Mouse (Mus musculus) forebrain, embryonic 12.5 days (tissue): Measurements from ENCODE around the gene Rgl3. TPM values are rescaled to one million over a fixed set of nuclear protein-coding genes. Genes with fewer than 3 reads are reported as not detected.
A peak's percentile ranks its signal among the peaks of the same experiment; 100 is the strongest.

Source experiments
- ATAC-seq: fragments of 200-750 bp; cut with Nextera tagmentation; 2 replicates; pipeline ENCODE4 v1.8.0; 2017; ENCODE audit warnings: moderate TSS enrichment; ENCODE audit not compliant: low FRiP score
- H3K27ac ChIP-seq: fragments of 300-500 bp; sonication (generic); 2 replicates; pipeline ENCODE4 v1.5.1; 2016; ENCODE audit warnings: mild to moderate bottlenecking
- H3K27me3 ChIP-seq: fragments of 300-500 bp; sonication (generic); 2 replicates; pipeline ENCODE4 v1.6.1; 2016; ENCODE audit warnings: mild to moderate bottlenecking
- H3K36me3 ChIP-seq: fragments of 300-500 bp; sonication (generic); replicated peaks from 2 replicates; pipeline ENCODE4 v1.6.1; 2016; ENCODE audit warnings: mild to moderate bottlenecking
- H3K4me1 ChIP-seq: fragments of 300-500 bp; sonication (generic); 2 replicates; pipeline ENCODE4 v1.6.1; 2016
- H3K4me2 ChIP-seq: fragments of 300-500 bp; sonication (generic); 2 replicates; pipeline ENCODE4 v1.6.1; 2016; ENCODE audit warnings: mild to moderate bottlenecking, moderate library complexity
- H3K4me3 ChIP-seq: fragments of 300-500 bp; sonication (generic); replicated peaks from 2 replicates; pipeline ENCODE4 v1.5.1; 2016; ENCODE audit warnings: mild to moderate bottlenecking
- H3K9ac ChIP-seq: fragments of 300-500 bp; sonication (generic); 2 replicates; pipeline ENCODE4 v1.6.1; 2016; ENCODE audit warnings: mild to moderate bottlenecking
- H3K9me3 ChIP-seq: fragments of 300-500 bp; sonication (generic); 2 replicates; pipeline ENCODE4 v1.6.1; 2016
- WGBS: fragments of 180-500 bp; shearing (Covaris S2); methylation state at CpG from one replicate; pipeline ENCODE4 v1.1.7; 2016; 5-methylcytosine and 5-hydroxymethylcytosine counted together
- polyA plus RNA-seq: library from polyadenylated mRNA; unstranded; fragments of >200 nt; fragmentation: Nextera tagmentation; extraction: Ambion mirVana; gene quantifications from 2 replicates; pipeline ENCODE4 v1.2.1, GENCODE M21; 2016

Gene Rgl3
- polyA plus RNA-seq, 1 experiment from 2014 or later: 3.4 TPM

DNA sequence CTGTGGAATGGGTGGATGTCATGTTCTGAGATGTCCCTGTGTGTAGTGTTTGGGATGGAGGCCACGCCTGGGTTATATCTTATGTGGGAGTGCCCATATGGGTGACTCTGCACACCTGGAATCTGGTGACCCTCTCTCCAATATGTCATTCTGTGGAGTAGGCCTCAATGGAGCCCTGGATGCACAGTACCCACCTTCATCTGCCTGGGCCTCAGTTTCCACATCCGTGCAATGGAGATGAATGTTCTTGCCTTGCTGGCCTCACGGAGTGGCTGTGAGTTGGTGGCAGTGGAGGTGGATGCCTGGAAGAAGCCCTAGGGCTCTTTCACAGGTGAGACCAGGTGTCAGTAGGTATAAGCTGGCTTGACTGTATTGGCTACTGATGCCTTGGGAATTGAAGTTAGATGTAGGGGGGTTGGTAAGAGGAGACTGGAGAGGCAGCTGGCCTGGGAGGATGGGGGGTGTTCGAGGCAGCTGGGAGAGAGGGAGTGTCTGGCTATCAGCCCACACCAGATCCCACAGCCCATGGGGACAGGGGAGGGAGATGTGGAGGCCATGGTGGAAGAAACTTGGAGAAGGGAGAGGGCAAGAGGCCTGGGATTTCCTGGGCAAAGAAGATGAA is 50.9 kb downstream of the Rgl3 start:
- 90% methylated on average over 4 of the region's 4 CpGs for WGBS
- Histone ChIP-seq H3K36me3 (peaks cover 14% of the 10 kb centered on the region), H3K9ac (no peak overlapping the region), H3K27me3 (peaks cover 3% of the 10 kb centered on the region; the same call in 1 of the 2 replicates), H3K9me3 (no peaks in the 10 kb centered on the region), H3K4me3 (peak overlapping the region; percentile 68; the same call in 1 of the 2 replicates), H3K27ac (no peak overlapping the region), H3K4me1 (peaks cover 17% of the 10 kb centered on the region), H3K4me2 (peak overlapping the region; percentile 87)
- ATAC-seq: no peak

DNA sequence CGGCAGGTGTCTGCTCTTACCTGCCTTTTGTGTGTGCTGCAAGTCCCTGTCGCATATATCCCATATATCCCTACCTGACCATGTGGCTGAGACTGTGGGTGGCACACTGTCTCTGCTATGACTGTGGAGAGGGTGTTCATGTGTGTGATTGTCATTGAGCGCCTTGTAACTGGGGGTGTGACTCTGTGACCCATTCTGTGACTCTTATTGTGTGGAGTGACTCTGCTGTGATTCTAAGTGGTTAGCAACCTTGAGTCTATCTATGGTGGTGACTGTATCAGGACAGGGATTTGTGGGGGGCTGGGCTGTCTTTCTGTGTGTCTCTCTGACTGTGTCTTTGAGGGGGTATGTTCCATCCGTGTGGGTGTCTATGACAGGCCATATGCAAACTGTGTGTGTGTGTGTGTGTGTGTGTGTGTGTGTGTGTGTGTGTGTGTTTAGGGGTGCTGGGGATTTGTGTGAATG is 51.5 kb downstream of the Rgl3 start:
- Histone ChIP-seq H3K36me3 (peaks cover 14% of the 10 kb centered on the region), H3K4me2 (peak overlapping the region; percentile 87), H3K4me3 (peak overlapping the region; percentile 68), H3K9me3 (no peaks in the 10 kb centered on the region), H3K27me3 (0 out of 2 replicates have a peak, but pooled peaks cover 4% of the 10 kb centered on the region), H3K9ac (peak overlapping the region; percentile 81; the same call in 1 of the 2 replicates), H3K4me1 (peaks cover 17% of the 10 kb centered on the region), H3K27ac (no peak overlapping the region)
- WGBS: 76% methylated on average over 4 of the region's 4 CpGs
- ATAC-seq: peak; percentile 12; the same call in 1 of the 2 replicates

DNA sequence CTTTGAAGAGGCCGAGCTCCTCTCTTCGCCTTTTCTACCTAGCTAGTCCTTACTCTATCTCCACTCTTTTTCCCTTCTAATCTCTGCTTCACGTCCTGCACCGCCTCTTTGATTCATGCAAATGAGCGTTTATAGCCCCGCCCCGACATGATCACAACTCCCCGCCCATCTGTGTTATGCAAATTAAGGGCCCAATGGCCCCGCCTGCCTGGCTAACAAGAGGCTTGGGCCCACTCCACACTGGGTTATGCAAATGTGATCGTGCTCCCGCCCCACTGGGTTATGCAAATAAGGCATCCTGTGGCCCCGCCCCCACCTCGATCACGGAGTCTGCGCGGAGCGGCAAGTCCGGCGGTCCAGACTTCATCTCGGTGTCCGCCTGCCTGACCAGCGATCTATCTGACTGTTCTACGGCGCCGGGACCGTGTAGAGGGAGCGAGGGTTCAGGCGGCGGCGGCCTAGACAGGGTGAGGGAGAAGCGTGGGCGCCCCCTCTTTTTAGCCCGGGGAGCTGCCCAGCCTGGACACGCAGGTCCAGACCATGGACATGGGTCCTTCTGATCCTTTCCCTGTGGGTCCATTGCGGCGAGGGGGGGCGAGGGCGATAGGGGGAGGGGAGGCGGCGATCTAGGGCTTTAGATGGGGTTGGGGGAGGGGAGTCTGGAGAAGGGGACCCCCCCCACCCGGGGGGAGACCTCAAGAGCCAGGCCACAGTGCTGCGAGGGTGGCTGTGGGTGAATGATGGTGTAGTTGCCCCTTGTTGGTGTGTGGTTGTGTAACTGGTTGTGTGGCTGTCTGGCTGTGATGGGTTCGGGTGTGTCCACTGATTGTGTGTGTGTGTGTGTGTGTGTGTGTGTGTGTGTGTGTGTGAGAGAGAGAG is 52.3 kb downstream of the Rgl3 start, which contains the start of gene Plppr2:
Gene Plppr2 (plus strand): TSS at position 342 of the 879 bp plus-strand sequence.
- peak within 1 kb of the TSS; percentile 81 for H3K9ac ChIP-seq
- ATAC-seq: peak; percentile 97
- H3K27me3 ChIP-seq: 0 out of 2 replicates have a peak, but pooled peaks cover 7% of the 10 kb centered on the region
- peak within 1 kb of the TSS; percentile 68 for H3K4me3 ChIP-seq
- H3K36me3 ChIP-seq: peaks cover 14% of the 10 kb centered on the region
- peak within 1 kb of the TSS; percentile 75 for H3K27ac ChIP-seq
- WGBS: 2% methylated on average over 43 of the region's 43 CpGs
- H3K4me1 ChIP-seq: peaks cover 17% of the 10 kb centered on the region
- no peaks in the 10 kb centered on the region for H3K9me3 ChIP-seq
- peak within 1 kb of the TSS; percentile 87 for H3K4me2 ChIP-seq

DNA sequence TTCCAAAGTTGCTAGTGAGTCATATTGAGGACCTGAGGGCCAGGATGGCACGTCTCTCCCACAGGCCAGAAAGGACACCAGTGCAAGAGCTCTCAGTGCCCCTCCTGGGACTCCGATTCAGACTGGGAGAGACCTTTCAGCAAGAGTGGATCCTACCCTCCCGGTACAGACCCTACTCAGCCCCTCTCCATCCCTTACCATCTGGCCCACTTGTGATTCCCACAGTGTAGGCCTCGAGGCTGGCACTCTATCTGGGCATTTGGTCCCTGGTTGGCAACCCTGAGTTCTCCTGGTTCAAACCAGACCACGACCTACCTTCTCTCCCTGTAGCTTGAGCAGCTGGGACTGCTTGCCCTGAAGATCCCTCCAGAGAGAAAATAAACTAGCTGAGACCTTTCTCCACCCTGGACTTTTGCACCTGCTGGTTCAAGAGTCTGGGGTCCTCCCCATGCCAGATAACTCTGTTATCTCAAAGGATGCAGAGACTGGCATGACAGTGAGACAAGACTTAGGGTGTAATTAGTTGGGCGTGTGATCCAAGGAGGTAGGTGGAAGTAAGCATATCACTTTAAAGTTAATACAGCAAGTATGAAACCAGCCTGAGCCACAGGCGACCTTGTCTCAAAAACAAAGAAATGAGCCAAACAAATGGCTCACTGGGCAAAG is 53.6 kb downstream of the Rgl3 start:
- Histone ChIP-seq H3K4me3 (no peak overlapping the region), H3K4me2 (no peak overlapping the region), H3K4me1 (peaks cover 17% of the 10 kb centered on the region), H3K27ac (no peak overlapping the region), H3K9ac (no peak overlapping the region), H3K27me3 (peaks cover 7% of the 10 kb centered on the region; the same call in 1 of the 2 replicates), H3K9me3 (no peaks in the 10 kb centered on the region), H3K36me3 (peaks cover 4% of the 10 kb centered on the region; the same call in 1 of the 2 replicates)
- ATAC-seq: no peak
- 89% methylated on average over 7 of the region's 7 CpGs for WGBS

DNA sequence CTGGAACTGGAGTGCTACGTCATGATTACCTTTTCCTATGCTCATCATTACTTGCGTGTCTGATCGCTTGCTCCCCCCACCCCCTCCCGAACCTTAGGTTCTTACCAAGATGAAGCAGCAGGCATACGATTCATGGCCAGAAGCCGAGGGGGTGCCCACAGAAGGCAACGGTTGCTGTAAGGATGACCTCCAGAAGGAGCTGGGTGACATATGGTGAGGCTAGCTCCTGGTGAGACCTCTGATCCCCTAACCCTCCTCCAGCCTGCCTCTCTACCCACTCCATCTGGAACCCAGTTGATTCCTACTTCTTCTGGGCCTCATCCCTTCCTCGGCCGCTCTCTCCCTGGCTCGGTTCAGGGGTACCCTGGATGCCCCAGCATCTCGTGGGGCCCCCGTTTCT is 55.2 kb downstream of the Rgl3 start:
- Histone ChIP-seq H3K4me1 (peaks cover 17% of the 10 kb centered on the region), H3K27me3 (peaks cover 7% of the 10 kb centered on the region; the same call in 1 of the 2 replicates), H3K9me3 (no peaks in the 10 kb centered on the region), H3K36me3 (no peaks in the 10 kb centered on the region), H3K4me3 (no peak overlapping the region), H3K27ac (no peak overlapping the region), H3K4me2 (no peak overlapping the region), H3K9ac (no peak overlapping the region)
- no peak for ATAC-seq
- 91% methylated on average over 12 of the region's 12 CpGs for WGBS

DNA sequence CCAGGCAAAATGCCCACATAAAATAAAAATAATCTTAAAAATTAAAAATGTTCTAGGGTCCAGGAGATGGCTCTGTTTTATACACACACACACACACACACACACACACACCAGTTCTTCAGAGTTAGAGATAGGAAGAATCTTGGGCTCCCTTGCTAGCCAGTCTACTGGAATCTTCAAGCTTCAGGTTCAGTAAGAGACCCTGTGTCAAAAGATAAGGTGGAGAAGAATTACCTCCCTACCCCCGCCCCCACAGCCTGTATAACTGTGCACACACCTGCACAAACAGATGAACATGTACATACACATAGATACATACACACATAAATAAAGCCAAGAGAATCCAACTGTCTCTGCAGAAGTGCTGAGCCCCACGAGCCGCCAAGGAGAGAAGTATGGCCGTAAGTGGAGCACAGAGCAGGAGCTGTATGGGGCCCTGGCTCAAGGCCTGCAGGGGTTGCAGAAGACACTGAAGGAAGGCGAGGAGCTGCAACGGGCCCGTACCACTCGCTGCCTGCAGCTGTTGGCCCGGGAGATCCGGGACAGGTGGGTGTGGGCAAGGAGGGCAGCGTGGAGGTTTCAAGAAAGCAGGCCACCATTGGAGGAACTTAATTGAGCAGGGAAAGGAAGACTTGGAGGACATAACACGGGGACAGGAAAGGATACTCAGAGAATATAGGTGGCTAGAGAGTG is 56.7 kb downstream of the Rgl3 start:
- peaks cover 9% of the 10 kb centered on the region for H3K4me1 ChIP-seq
- no peaks in the 10 kb centered on the region for H3K9me3 ChIP-seq
- no peaks in the 10 kb centered on the region for H3K36me3 ChIP-seq
- H3K9ac ChIP-seq: no peak overlapping the region
- 58% methylated on average over 12 of the region's 12 CpGs for WGBS
- H3K27ac ChIP-seq: no peak overlapping the region
- no peak overlapping the region for H3K4me2 ChIP-seq
- ATAC-seq: no peak
- no peak overlapping the region for H3K4me3 ChIP-seq
- peaks cover 7% of the 10 kb centered on the region; the same call in 1 of the 2 replicates for H3K27me3 ChIP-seq

DNA sequence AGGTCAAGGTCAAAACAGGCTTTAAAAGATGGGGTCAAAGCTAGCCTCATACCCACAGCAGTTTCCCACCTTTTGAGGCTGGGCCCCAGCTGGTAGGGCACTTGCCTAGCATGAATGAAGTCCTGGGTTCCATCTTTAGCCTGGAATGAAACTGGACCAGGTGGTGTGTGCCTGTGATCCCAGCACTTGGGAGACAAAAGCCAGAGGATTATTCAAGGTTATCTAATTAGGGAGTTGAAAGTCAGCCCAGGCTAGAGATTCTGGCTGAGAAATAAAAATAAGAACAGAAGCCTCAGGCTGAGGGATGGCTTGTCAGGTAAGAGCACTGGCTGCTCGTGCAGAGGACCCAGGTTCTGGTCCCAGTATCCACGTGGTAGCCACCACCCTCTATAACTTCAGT is 57.2 kb downstream of the Rgl3 start:
- Histone ChIP-seq H3K4me1 (peaks cover 5% of the 10 kb centered on the region; the same call in 1 of the 2 replicates), H3K27me3 (peaks cover 7% of the 10 kb centered on the region; the same call in 1 of the 2 replicates), H3K27ac (no peak overlapping the region), H3K9me3 (no peaks in the 10 kb centered on the region), H3K36me3 (no peaks in the 10 kb centered on the region), H3K4me2 (no peak overlapping the region), H3K4me3 (no peak overlapping the region), H3K9ac (no peak overlapping the region)
- no peak for ATAC-seq
- 65% methylated on average over 2 of the region's 2 CpGs for WGBS

DNA sequence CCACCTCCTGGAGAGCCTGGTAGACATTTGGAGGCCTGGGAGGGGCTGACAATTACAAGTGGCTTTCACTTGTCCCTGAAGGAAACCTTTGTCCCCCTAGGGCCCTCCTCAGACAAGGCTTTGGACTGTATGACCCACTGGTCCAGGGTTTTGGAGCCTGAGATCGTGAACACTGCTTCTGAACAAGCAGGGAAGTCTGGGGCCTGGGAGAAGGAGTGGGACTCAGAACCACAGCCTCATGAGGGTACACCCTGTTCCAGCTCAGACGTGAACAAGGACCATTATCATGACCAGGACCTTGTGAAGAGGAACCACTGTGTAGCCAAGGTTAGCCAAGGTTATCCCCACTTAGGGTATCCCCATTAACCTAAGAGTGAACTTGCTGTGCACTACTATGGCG is 60.0 kb downstream of the Rgl3 start:
- H3K9ac ChIP-seq: no peak overlapping the region
- H3K9me3 ChIP-seq: no peaks in the 10 kb centered on the region
- H3K4me3 ChIP-seq: no peak overlapping the region
- peaks cover 3% of the 10 kb centered on the region; the same call in 1 of the 2 replicates for H3K27me3 ChIP-seq
- ATAC-seq: no peak
- no peak overlapping the region for H3K4me2 ChIP-seq
- WGBS: 87% methylated on average over 3 of the region's 3 CpGs
- peaks cover 3% of the 10 kb centered on the region for H3K36me3 ChIP-seq
- H3K4me1 ChIP-seq: peaks cover 16% of the 10 kb centered on the region
- no peak overlapping the region for H3K27ac ChIP-seq

DNA sequence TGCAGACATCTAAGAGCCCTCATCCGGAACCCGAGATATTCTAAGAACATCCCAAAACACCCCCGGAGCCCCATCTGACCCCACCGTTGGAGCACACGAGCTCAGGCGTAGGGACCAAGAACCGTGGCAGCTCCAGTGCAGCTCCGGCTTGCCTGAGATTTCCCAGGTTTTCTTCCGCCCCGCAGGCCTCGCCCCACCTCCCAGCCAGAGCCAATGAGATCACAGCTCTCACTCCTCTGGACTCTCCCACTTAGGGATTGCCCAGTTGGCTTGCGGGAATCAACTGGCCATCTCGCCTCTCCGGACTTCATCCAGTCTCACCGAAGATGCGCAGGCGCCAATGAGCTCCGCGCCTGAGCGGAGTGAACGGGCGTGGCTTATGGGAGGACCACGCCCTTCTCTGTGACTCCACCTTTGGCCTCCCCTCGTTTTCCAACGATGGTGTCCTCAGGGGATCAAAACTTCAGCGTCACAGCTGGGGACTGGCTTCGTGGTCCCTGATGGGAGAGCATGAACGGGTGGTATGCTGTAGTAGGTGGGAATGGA is 62.0 kb downstream of the Rgl3 start, which contains the start of the genes Ccdc159 and Tmem205:
Gene Ccdc159 (plus strand): TSS at position 264 of the 546 bp plus-strand sequence.
Gene Tmem205 (minus strand): TSS at position 349 of the 546 bp plus-strand sequence.
- H3K9ac ChIP-seq: peak within 1 kb of the TSS; percentile 67
- WGBS: under 1% methylated on average over 28 of the region's 28 CpGs

DNA sequence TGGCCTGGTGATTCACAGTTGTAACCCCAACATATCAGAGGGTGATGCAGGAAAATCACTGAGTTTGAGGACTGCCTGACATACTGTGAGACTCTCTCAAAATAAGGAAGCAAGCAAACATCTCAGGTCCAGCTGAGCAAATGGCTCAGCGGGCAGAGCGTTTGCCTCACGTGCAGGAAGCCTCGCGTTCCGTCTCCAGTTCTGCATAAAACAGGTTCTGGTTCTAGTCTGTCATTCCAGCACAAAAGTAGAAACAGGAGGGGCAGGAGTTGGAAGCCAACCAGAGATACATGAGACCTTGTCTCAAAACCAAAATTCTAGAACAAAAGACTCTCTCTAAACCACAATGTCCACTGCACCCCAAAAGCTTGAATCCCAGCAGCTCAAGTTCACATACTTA is 62.5 kb downstream of the Rgl3 start:
- peaks cover 4% of the 10 kb centered on the region for H3K36me3 ChIP-seq
- H3K4me1 ChIP-seq: peaks cover 16% of the 10 kb centered on the region
- no peaks in the 10 kb centered on the region for H3K9me3 ChIP-seq
- peak overlapping the region; percentile 33; the same call in 1 of the 2 replicates for H3K27ac ChIP-seq
- H3K4me3 ChIP-seq: peak overlapping the region; percentile 49
- H3K27me3 ChIP-seq: no peaks in the 10 kb centered on the region; the same call in 1 of the 2 replicates
- 3% methylated on average over 6 of the region's 6 CpGs for WGBS
- H3K9ac ChIP-seq: peak overlapping the region; percentile 67
- H3K4me2 ChIP-seq: peak overlapping the region; percentile 61
- 0 out of 2 replicates have a peak, but pooled peaks have one; percentile 2 for ATAC-seq

More for the DNA sequence above, 62.0 kb downstream of the Rgl3 start, which contains the start of the genes Ccdc159 and Tmem205:
- peak within 1 kb of the TSS; percentile 60; the same call in 1 of the 2 replicates for H3K27ac ChIP-seq
- peaks cover 4% of the 10 kb centered on the region for H3K36me3 ChIP-seq
- H3K4me2 ChIP-seq: peak within 1 kb of the TSS; percentile 61
- peak within 1 kb of the TSS; percentile 49 for H3K4me3 ChIP-seq
- no peaks in the 10 kb centered on the region; the same call in 1 of the 2 replicates for H3K27me3 ChIP-seq
- peak; percentile 98 for ATAC-seq
- H3K9me3 ChIP-seq: no peaks in the 10 kb centered on the region
- H3K4me1 ChIP-seq: peaks cover 16% of the 10 kb centered on the region

DNA sequence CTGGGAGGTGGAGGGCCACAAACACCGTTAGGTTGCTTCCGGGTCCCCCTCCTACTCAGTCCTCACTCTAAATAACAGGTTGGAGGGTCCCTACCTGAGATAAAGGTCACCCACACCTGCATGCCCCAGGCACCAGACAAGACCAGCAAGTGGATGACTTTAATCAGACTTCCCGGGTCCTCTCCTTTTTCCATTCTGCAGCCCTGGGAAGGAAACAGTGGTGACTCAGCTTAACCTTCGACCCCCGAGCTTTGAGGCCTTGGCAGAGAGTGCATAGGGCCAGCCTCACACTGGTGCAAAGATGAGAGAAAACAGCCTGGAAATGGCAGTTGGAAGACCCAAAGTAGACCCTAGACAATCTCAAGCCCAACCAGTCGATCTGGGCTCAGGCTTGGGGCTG is 63.1 kb downstream of the Rgl3 start:
- Histone ChIP-seq H3K36me3 (peaks cover 4% of the 10 kb centered on the region), H3K4me3 (peak overlapping the region; percentile 49; the same call in 1 of the 2 replicates), H3K4me1 (peaks cover 16% of the 10 kb centered on the region), H3K27ac (no peak overlapping the region), H3K4me2 (peak overlapping the region; percentile 61), H3K9ac (peak overlapping the region; percentile 67), H3K9me3 (no peaks in the 10 kb centered on the region), H3K27me3 (no peaks in the 10 kb centered on the region)
- WGBS: 79% methylated on average over 6 of the region's 6 CpGs
- no peak for ATAC-seq
